Mouse (Mus musculus): ENCODE measurements around the gene 2700097O09Rik.
"Not testable (repeated sequence)": the region's sequence is repeated elsewhere in the genome, so short reads cannot be mapped to it uniquely, and the experiment has no call there.

2700097O09Rik gene

DNA sequence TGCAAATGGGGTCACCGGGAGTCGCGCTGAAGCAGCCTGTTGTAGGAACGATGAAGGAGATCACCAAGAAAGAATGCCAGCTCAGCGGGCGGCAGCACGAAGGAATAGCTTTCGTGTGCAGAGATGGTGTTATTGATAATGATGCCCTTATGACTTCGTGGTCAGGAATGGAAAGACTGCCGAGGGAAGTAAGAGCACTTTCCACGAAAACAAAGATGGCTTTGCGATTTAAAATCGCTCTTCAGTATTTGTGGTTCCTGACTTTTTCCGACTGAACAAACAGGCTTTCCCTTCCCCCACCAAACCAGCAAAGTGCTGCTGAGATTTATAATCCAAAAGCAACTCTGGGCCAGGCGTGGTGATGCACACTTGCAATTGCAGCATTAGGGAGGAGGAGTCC, 38.9 kb downstream of the 2700097O09Rik start:
- DNase-seq (ENCODE audit: low spot score in 2 of 2), result no peak

DNA sequence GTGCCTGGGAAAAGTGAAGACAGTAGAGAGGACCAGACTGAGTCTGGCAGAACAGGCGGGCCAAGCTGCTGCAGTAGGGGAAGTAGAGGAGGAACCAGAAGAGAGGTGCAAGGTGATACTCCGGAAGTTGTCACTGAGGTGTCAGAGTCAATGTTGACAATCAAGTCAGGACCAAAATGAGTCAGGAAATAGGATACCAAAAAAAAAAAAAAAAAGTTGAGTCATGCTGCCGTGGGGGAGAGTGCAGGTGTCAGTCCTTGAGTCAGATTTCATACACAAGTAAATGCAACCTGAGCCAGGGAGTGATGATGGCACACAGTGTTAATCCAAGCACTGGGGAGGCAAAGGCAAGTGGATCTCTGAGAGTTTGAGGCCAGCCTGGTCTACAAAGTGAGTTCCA, 52.8 kb downstream of the 2700097O09Rik start:
- DNase-seq (ENCODE audit: low spot score in 2 of 2), result no peak

- DNase-seq (ENCODE audit: low spot score in 2 of 2), result no peak
Observed at GRCm38 (mm10) chr12:55023284-55023683, 56.6 kb downstream of the 2700097O09Rik start.

GRCm38 (mm10) chr12:55019421-55019877, 60.5 kb downstream of the 2700097O09Rik start:
- no peak for DNase-seq (ENCODE audit: low spot score in 2 of 2)

- DNase-seq (ENCODE audit: low spot score in 2 of 2), result no peak
Observed at GRCm38 (mm10) chr12:55017119-55017721, 62.7 kb downstream of the 2700097O09Rik start.

GRCm38 (mm10) chr12:55016339-55017118, 63.4 kb downstream of the 2700097O09Rik start:
- no peak for DNase-seq (ENCODE audit: low spot score in 2 of 2)

DNA sequence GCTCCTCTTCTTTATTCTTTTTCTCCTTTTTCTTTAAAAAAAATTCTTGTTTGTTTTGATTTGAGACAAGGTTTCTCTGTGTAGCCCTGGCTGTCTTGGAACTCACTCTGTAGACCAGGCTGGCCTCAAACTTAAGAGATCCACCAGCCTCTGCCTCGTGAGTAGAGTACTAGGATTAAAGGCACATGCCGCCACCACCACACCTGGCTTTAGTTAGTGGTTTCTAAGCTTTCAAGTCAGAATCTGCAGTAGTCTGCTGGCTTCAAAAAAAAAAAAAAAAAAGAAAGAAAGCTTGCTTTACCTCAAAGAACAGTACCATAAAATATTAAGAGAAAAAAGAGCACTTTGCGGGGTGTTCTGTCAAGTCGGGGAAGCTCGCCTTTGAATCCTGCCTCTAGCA, 64.5 kb downstream of the 2700097O09Rik start:
- no peak for DNase-seq (ENCODE audit: low spot score in 2 of 2)

DNA sequence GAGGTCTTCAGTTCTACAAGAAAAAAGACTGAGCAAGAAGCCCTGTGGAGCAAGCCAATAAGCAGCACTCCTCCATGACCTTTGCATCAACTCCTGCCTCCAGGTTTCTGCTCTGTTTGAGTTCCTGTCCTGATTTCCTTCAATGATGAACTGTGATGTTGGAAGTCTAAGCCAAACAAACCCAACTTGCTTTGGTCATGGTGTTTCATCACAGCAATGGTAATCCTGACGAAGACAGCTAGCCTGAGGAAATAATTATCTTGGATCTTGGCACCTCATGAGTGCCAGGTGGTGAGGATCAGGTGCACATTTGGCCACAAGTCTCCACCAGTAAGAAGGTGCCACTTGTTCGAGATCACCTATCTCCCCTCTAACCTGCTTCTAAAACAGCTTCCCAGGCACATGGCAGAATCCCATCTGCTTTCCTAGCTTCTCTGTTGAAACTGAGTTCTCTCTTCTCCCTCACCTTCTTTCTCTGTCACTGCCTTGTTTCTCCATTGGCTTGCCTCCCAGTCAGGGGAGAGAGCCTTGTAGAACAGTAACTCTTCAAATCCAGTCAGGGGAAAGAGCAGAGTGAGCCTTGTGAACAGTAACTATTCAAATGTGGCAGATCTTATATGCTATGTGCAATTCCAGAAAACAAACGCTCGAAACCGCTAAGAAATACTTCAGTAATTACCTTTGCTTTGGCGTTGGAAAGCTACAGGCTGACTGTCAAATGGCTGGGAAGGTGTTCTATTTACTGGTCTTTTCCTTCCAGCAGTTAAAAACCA, 66.1 kb downstream of the 2700097O09Rik start, which contains the start of gene Baz1a:
Baz1a (minus strand) TSS at position 723 of the 773 bp plus-strand sequence.
- DNase-seq (ENCODE audit: low spot score in 2 of 2), result no peak

DNA sequence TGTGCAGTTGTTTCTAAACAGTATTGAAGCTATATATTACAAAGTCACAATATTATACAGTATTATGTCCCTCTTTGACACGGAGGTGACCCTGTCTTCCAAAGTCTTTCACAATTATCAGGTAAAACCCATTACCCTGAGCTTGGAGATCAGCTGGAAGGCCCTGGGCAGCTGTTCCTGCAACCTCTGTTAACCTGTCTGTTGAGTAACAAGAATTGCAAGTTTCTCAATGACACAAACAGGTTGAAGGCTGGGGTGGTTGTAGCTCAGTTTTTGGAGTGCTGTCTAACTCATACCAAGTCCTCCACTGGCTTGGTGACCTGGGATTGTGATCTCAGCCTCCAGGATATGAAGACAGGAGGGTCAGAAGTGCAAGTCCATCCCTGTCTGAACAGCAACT, 66.9 kb downstream of the 2700097O09Rik start:
- no peak for DNase-seq (ENCODE audit: low spot score in 2 of 2)

DNA sequence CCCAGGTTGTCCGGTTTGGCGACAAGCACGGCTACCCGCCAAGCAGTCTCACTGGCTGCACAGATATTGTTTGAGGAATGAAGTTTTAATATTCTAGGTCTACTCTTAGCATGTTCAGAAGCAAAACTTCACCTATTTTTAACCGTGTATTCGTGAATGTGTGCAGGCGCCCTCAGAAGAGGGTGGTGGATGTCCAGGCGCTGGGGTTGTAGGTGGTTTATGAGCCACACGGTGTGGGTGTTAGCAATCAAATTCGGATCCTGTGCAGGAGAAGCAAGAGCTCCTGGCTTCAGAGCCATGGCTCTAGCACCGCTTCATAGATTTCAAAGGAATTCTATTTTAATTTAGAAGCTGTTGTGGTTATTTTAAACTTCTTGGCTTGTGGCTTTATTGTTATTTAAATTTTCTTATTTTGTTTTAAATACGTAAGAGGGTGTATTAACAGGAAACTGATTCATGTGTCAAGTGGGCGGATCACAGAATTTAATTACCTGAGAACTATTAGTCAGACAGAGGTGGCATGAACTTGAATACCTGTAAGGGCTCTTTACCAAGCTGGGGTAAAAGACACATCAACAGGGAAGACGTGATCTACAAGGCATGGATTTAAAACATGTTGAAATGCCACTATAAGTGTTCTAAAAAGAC, 72.4 kb downstream of the 2700097O09Rik start:
- DNase-seq (ENCODE audit: low spot score in 2 of 2), result peak in 1 of 2 experiments; percentile 9

DNA sequence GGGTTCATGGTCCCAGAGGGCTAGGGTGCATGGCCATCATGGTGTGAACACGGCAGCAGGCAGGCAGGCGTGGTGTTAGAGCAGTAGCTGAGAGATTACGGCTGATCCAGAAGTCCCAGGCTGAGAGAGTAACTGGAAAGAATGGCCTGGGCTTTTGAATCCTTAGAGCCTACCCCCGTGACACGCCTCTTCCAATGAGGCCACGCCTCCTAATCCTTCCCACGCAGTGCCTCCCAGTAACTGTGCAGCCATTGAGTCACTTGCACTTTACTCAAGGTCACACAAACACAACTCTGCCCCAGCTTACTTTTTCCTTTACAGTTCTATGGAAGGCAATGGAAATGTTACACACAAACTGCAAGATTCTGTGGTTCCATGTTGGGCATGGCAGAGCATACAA, 73.8 kb downstream of the 2700097O09Rik start:
- no peak for DNase-seq (ENCODE audit: low spot score in 2 of 2)

- DNase-seq (ENCODE audit: low spot score in 2 of 2), result no peak
Observed at GRCm38 (mm10) chr12:55004396-55004795, 75.5 kb downstream of the 2700097O09Rik start.

GRCm38 (mm10) chr12:55003843-55004242, 76.1 kb downstream of the 2700097O09Rik start:
- DNase-seq (ENCODE audit: low spot score in 2 of 2), result no peak

GRCm38 (mm10) chr12:55002532-55002931, 77.4 kb downstream of the 2700097O09Rik start:
- DNase-seq (ENCODE audit: low spot score in 2 of 2), result not testable (repeated sequence)

- DNase-seq (ENCODE audit: low spot score in 2 of 2), result no peak
Observed at GRCm38 (mm10) chr12:54999016-54999690, 80.8 kb downstream of the 2700097O09Rik start.

DNA sequence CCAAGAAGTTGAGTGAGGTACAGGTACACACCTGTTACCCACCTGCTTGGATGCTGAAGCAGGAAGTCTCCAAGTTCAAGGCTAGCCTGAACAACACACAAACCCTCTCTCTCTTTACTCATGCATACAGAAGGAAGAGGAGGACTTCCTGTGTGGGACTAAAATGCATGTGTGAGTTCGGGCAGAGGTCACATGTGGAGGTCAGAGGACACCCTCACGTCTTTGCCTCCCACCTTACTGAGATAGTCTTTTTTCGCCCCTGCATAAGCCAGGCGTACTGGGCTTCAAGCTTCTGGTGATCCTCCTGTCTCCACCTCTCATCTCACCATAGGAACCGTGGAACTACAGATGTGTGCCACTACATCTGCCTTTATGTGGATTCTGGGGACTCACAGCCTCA, 81.5 kb downstream of the 2700097O09Rik start:
- DNase-seq (ENCODE audit: low spot score in 2 of 2), result no peak

DNA sequence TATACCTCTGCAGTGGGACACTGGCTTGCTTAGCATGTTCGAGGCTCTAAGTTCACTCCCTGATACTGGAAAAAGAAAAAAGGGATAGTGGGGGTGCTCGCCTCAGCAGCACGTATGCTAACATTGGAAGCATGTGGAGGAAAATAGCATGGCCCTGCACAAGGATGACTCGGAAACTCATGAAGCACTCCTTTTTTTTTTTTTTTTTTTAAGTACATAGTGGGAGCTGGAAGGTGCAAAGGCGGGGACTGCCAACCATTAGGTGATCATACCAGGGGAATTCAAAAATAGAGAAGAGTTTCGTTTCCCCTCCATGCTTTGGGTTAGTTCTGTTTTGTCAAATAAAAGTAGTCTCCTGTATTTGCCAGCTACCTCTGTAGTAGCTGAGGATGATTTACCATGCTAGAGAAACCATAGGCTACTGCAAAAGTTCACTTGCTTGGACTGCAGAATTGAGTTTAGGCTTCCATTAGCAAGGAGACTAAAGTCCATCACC, 82.9 kb downstream of the 2700097O09Rik start:
- no peak for DNase-seq (ENCODE audit: low spot score in 2 of 2)

GRCm38 (mm10) chr12:54995965-54996364, 83.9 kb downstream of the 2700097O09Rik start:
- no peak for DNase-seq (ENCODE audit: low spot score in 2 of 2)

All from frontal cortex, postnatal 25 days (tissue).